Mouse (Mus musculus) olfactory bulb, adult 2 months (tissue): ENCODE data around the gene Pigz. TPM values are rescaled to one million over a fixed set of nuclear protein-coding genes. Genes with fewer than 3 reads are reported as not detected.
A peak's percentile ranks its signal among the peaks of the same experiment; 100 is the strongest.

Source experiments
- H3K27ac ChIP-seq: fragments of 200-500 bp; 2 replicates; pipeline ENCODE4 v1.5.1; 2012; ENCODE audit warnings: low read depth, low read length; ENCODE audit not compliant: insufficient read depth
- H3K4me1 ChIP-seq: fragments of 200-500 bp; 2 replicates; pipeline ENCODE4 v1.6.1; 2012; ENCODE audit warnings: low read length; ENCODE audit not compliant: control insufficient read depth, insufficient read depth
- H3K4me3 ChIP-seq: fragments of 200-500 bp; 2 replicates; pipeline ENCODE4 v1.5.1; 2012; ENCODE audit warnings: mild to moderate bottlenecking, low read depth, low read length, moderate library complexity; ENCODE audit not compliant: insufficient read depth
- CTCF ChIP-seq: fragments of 200-500 bp; IDR thresholded peaks from 2 replicates; pipeline ENCODE4 v1.5.1; 2012; ENCODE audit warnings: low read depth, mild to moderate bottlenecking, low read length, moderate library complexity; ENCODE audit not compliant: insufficient read depth
- POLR2A ChIP-seq: fragments of 200-500 bp; IDR thresholded peaks from 2 replicates; pipeline ENCODE4 v1.6.1; 2012; ENCODE audit warnings: mild to moderate bottlenecking, low read depth, low read length, moderate library complexity; ENCODE audit not compliant: insufficient read depth
- WGBS: fragments of 180-500 bp; shearing (Covaris S2); methylation state at CpG from one replicate; pipeline ENCODE4 v1.1.7; 2018; 5-methylcytosine and 5-hydroxymethylcytosine counted together
- polyA plus RNA-seq: library from polyadenylated mRNA; stranded (reverse); fragments of >200 nt; gene quantifications from 2 replicates; pipeline ENCODE4 v1.2.4, GENCODE M21; 2012; ENCODE audit warnings: low replicate concordance; ENCODE audit not compliant: missing spikeins, insufficient read depth, insufficient read length

Gene Pigz
- polyA plus RNA-seq, 1 experiment, result not detected

DNA sequence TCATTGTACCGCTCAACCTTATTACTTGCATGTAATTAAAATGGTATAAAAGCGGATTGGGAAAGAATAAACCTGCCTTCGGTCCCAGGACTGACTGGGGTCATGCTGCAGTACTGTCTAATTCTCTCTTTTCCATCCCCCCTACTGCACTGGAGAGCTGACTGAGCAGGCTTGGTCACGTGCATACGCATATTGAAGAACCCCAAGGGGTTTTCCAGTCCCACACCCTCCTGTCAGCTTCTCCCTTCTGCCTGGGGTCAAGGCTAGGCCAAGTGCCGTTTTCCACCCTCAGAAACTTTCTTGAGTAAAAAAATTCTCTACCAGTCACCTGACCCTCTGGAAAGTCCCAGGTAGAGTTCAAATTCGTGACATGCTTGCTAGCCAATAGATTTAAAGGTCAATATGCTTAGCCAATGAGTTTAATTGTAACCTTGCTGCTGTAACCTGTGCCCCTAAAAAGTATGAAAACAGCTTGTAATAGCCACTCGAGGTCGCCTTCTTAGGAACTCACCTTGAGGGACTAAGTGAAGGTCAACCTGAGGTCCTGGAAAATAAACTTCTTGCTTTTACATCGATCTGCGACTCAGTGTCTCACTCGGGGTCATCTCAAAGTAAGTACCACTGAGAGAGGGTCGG is 7.0 kb upstream of the Pigz start:
- WGBS, result 88% methylated on average over 13 of the region's 13 CpGs
- no peak for TF ChIP-seq CTCF
- no peak for TF ChIP-seq POLR2A
- H3K4me1 ChIP-seq, result no peaks in the 10 kb centered on the region
- H3K4me3 ChIP-seq, result no peak overlapping the region
- no peak overlapping the region for H3K27ac ChIP-seq

DNA sequence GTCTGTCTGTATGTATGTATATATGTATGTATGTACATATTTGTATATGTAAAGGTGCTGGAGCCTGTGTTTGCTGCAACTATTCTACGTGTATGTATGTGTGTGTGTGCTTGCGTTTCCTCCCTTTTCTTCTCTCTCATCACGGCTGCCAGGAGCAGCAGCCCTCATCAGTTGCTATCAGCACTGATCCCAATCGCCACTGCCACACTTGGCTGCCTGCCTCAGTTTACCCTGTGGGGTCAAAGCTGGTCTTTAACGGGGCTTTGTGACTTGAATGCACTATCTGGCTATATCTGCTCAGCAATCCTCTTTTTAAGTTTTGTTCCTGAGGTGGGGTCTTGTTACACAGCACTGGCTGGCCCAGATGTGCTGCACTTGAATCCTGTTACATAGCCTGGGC is 6.2 kb upstream of the Pigz start:
- Histone ChIP-seq H3K4me3 (no peak overlapping the region), H3K27ac (no peak overlapping the region), H3K4me1 (no peaks in the 10 kb centered on the region)
- no peak for TF ChIP-seq POLR2A
- no peak for TF ChIP-seq CTCF
- 86% methylated on average over 5 of the region's 5 CpGs for WGBS

DNA sequence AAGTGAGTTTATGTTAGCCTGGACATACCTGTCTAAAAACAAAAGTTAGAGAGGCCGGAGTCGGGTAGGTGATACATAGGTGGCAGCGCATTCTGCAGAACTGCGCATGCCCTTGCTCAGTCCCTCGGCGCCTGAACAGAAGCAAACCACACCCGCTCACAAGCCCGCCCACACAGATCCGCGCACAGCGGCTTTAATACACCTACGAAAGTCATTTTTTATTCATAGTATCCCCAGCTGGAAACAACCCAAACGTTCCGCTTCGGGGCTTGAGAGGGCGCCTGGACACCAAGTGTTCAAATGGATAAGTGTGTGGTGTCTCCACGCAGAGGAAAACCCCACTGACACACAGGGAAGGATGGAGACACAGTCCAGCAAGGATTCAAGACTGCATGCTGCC is 2.3 kb upstream of the Pigz start:
- no peak overlapping the region for H3K27ac ChIP-seq
- 63% methylated on average over 17 of the region's 17 CpGs for WGBS
- H3K4me3 ChIP-seq, result no peak overlapping the region
- TF ChIP-seq CTCF (no peak), POLR2A (no peak)
- H3K4me1 ChIP-seq, result peaks cover 26% of the 10 kb centered on the region

DNA sequence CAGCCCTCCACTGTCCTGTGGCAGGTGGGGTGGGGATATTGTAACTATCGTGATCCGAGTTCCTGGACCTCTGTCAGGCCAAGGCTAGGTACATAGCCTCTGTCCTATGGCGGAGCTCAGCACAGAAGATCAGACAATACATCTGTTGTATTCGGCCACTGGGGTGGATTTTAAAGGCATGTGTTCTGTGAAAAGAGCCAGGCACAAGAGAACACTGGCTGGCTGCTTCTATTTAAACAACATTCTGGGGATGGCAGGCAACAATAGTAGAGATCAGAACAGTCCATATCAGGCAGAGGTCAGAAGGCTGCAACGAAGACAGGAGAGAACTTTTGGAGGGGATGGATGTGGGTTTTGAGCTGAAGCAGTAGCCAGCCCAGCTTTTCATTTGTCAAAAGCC is 1.4 kb upstream of the Pigz start:
- H3K27ac ChIP-seq, result 0 out of 2 replicates have a peak overlapping the region, but pooled peaks have one; percentile 5
- 44% methylated on average over 5 of the region's 5 CpGs for WGBS
- TF ChIP-seq POLR2A, result no peak
- no peak for TF ChIP-seq CTCF
- peaks cover 26% of the 10 kb centered on the region for H3K4me1 ChIP-seq
- H3K4me3 ChIP-seq, result no peak overlapping the region

DNA sequence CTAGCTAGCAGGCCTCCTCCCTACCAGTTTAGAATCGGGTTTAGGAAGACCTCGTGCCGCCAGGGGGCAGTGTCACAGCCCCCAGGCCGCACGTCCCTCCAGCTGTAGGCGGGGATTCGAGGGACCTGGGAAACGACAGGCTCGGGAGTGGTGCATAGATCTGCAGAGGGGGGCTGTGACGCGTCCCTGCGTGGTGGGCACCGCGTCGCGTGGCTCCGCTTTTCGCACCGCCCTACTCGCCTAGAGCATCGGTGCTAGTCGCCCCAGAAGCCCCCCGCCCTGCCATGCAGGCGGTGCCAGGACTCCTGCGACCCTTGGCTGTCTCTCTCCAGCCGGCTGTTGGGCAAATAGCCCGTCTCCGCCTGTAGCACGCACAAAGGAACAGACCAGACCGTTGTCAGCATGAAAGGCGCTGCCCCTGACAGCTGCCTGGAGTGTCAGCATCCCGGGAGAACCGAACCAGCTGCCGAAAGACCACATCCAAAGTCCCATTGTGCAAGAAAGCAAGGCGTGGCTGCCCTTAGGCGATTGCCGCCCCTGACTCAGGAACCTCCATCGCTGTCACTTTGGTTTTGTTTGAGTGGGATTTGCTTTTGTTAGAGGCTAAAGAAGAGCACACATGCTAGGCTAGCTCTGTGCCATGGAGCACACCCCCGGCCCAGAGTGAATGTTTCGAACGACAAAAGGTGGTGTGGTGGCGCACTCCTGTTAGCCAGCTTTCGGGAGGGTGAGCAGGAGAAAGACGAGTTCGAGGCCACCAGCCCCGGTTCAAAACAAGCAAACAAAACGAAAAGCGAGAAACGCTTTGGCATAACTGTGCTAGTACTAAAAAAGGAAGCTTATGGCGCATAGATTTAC is 582 bp upstream of the Pigz start:
- peaks cover 26% of the 10 kb centered on the region for H3K4me1 ChIP-seq
- H3K27ac ChIP-seq, result peak overlapping the region; percentile 86
- TF ChIP-seq POLR2A (peak; percentile 89), CTCF (peak; percentile 84)
- peak overlapping the region; percentile 52 for H3K4me3 ChIP-seq
- WGBS, result under 1% methylated on average over 50 of the region's 50 CpGs

DNA sequence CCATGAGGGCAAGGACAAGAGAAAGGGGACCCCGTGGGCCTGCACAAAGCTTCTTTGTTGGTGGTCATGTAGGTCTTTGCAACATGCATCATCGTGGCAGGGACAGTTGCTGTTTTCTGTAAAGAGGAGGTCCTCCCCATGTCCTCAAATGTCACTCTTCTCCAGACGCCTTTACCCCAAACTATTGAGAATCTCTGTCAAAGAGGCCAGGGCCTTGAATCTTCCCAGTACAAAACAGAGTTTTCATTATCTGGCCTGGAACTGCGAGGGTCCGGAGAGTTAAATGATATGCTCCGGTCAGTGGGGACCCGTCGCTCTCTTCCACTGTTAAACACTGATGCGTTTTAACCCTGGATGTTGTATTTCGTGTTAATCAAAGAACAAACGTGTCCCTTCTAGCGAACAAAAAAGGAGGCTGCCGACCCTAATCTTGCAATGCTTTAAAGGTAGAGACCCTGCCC is 929 bp downstream of the Pigz start:
- Histone ChIP-seq H3K4me1 (peaks cover 26% of the 10 kb centered on the region), H3K27ac (no peak overlapping the region), H3K4me3 (peak overlapping the region; percentile 47; the same call in 1 of the 2 replicates)
- no peak for TF ChIP-seq POLR2A
- TF ChIP-seq CTCF, result no peak
- WGBS, result 47% methylated on average over 13 of the region's 13 CpGs

DNA sequence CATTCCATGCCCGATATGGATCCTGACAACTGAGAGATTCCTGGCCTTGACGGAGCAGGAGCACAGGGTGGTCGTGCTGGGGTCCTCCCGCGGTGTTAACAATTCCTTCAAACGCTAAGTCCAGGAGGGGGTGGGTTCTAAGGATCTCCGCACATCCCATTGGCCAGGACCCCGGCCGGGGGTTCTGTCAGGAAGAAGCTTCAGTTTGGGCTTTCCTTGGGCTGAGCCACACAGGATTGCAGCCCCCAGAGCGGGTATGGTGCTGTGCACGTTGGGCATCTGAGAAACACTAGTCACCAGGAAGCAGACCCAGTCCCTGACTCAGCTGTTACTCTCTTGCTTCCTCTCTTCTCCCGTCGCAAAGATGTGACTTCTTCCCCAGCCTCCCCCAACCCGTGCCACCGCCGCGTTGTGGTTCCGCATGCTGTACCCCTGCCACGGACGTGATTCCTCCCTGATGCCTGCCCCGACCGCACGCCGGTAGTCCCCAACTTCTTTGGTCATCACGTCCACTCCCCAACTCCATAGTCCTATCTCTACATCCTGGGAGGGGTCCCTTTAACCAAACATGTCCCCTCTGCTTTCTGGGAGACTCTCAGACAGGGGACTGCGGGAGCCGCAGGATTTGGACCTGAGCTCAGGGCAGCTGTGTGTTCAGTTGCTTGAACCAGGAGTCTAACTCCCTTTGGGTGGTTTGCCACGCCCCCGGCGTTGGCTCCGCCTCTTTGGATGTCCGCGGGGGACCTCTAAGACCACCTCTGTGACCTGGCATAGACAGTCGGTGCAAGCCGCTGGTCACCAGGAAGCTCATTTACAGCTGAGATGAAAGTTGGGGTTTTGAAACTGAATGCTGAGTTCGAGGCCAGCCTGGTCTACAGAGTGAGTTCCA is 1.7 kb downstream of the Pigz start:
- Histone ChIP-seq H3K4me3 (peak overlapping the region; percentile 47), H3K27ac (no peak overlapping the region; the same call in 1 of the 2 replicates), H3K4me1 (peaks cover 26% of the 10 kb centered on the region)
- WGBS, result 8% methylated on average over 36 of the region's 36 CpGs
- TF ChIP-seq CTCF (no peak), POLR2A (no peak)

DNA sequence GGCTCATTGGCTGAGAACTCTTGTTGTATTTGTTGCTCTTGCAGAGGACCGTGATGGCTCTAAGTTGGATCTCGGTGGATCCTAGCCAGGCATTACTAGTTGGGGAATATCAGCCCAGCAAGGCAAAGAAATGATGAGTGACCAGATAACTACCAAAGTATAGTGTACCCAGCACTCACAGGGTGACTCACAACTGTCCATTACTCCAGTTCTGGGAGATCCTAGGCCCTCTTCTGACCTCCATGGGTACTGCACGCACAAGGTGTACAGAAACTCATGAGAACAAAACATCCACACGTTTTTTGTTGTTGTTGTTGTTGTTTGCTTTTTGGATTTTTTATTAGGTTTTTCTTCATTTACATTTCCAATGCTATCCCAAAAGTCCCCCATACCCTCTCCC is 2.9 kb downstream of the Pigz start:
- Histone ChIP-seq H3K4me1 (peaks cover 26% of the 10 kb centered on the region), H3K27ac (no peak overlapping the region), H3K4me3 (no peak overlapping the region)
- 86% methylated on average over 4 of the region's 4 CpGs for WGBS
- TF ChIP-seq CTCF, result no peak
- no peak for TF ChIP-seq POLR2A
